Mouse (Mus musculus) macrophage (primary cell): Measurements from ENCODE around the gene Gm10382. TPM values are rescaled to one million over a fixed set of nuclear protein-coding genes. Genes with fewer than 3 reads are reported as not detected.

Experiments
- polyA plus RNA-seq: library from polyadenylated mRNA; stranded (reverse); fragments of 250-400 nt; gene quantifications from 3 replicates; pipeline ENCODE4 v1.2.4, GENCODE M21; 2018; ENCODE audit warnings: inconsistent platforms

The Gm10382 gene
- polyA plus RNA-seq, 1 experiment from 2014 or later = not detected

Other genes with a start within 250 kb of the Gm10382 start
- 52.2 to 78.3 TPM (median 77.8 TPM) in 3 replicates for gene Ncor2, start 210.1 kb upstream of the Gm10382 start, polyA plus RNA-seq
- gene Scarb1, start 48.2 kb upstream of the Gm10382 start, polyA plus RNA-seq = 80.8 to 94.6 TPM (median 83.7 TPM) in 3 replicates
- 431 to 1,072 TPM (median 940 TPM) in 3 replicates for gene Ubc, start 880 bp downstream of the Gm10382 start, polyA plus RNA-seq
- 6.9 to 16.2 TPM (median 11.8 TPM) in 3 replicates for gene Dhx37, start 44.8 kb downstream of the Gm10382 start, polyA plus RNA-seq
- 3.6 to 7.6 TPM (median 5.6 TPM) in 3 replicates for gene Bri3bp, start 52.2 kb downstream of the Gm10382 start, polyA plus RNA-seq
- gene Aacs, start 86.5 kb downstream of the Gm10382 start, polyA plus RNA-seq = 6.2 to 25.3 TPM (median 20.2 TPM) in 3 replicates
- 0.02 to 0.04 TPM in 2 of 3 replicates, not detected in the other for gene Tmem132b, start 142.5 kb downstream of the Gm10382 start, polyA plus RNA-seq